Mouse (Mus musculus) Patski (cell line): ENCODE measurements around the gene E2f7. TPM values are rescaled to one million over a fixed set of nuclear protein-coding genes. Genes with fewer than 3 reads are reported as not detected.
A peak's percentile ranks its signal among the peaks of the same experiment; 100 is the strongest.

ENCODE experiments used
- ATAC-seq: fragments of 100-300 bp; one replicate; pipeline ENCODE4 v1.8.0; 2021
- CTCF ChIA-PET: fragments of 350-600 bp; sonication (Branson Sonifier 250); formaldehyde crosslinking; loops from one replicate; lab custom pipeline; 2022; ENCODE audit warnings: inconsistent platforms; lab: Charles Lee
- POLR2A ChIA-PET: fragments of 350-600 bp; sonication (Branson Sonifier 250); formaldehyde crosslinking; loops from one replicate; lab custom pipeline; 2022; ENCODE audit warnings: antibody characterized with exemption, inconsistent platforms; lab: Charles Lee
- DNase-seq: peaks from one replicate; pipeline ENCODE4 v3.0.0-alpha.2; 2011; ENCODE audit warnings: low read depth, low spot score
- H3K27me3 ChIP-seq: fragments of 371-371 bp; one replicate; pipeline ENCODE4 v1.5.1; 2021
- CTCF ChIP-seq: fragments of 100-300 bp; IDR thresholded peaks from one replicate; pipeline ENCODE4 v1.5.1; 2021
- in situ Hi-C: fragments of 300-500 bp; cut with MboI; formaldehyde crosslinking; loops from 3 replicates; pipeline ENCODE4 v1.11.1; 2018; ENCODE audit warnings: low pct_unique_long_range_greater_than_20kb, mixed read lengths
- polyA plus RNA-seq: library from polyadenylated mRNA; unstranded; gene quantifications from one replicate; pipeline ENCODE4 v1.2.3, GENCODE M21; 2021

Gene E2f7
- polyA plus RNA-seq, 1 experiment from 2014 or later: 3.1 TPM

DNA sequence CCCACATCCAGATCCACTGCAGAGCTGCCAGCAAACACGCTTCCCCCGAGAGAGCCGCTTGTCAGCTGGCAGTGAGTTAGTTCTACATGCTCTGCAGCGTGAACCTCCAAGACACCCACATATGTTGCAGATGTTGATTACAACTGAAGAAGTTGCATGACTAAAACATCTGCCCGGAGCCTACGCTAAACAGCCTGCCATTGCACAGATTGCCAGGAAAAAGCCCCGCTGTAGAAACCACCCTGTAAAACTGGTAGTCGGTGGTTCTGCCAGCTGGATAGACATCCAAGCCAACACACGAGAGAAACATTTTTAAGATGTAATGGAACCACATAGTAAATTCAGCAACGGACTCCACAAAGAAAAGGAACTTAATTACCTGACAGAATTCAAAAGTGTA, 24.3 kb downstream of the E2f7 start:
- POLR2A ChIA-PET: no interaction called here
- no peak for TF ChIP-seq CTCF
- no peak for ATAC-seq
- H3K27me3 ChIP-seq: no peaks in the 10 kb centered on the region
- no peak for DNase-seq
- in situ Hi-C loops: no loop called here
- CTCF ChIA-PET: interaction anchor here (1.8 kb wide), 1 partner anchor 9 kb away, joined by 7 read pairs; no protein-coding TSS in a partner anchor

- ATAC-seq (no peak), DNase-seq (no peak)
- H3K27me3 ChIP-seq: no peaks in the 10 kb centered on the region
- in situ Hi-C loops: no loop called here
- POLR2A ChIA-PET: no interaction called here
- no peak for TF ChIP-seq CTCF
- CTCF ChIA-PET: interaction anchor here (3.1 kb wide), 1 partner anchor 13 kb away, joined by 9 read pairs; no protein-coding TSS in a partner anchor
These were observed 28.0 kb downstream of the E2f7 start for GRCm38 (mm10) chr10:110773201-110773600.

GRCm38 (mm10) chr10:110773878-110774277, 28.6 kb downstream of the E2f7 start:
- no peak for TF ChIP-seq CTCF
- CTCF ChIA-PET: interaction anchor here (3.1 kb wide), 1 partner anchor 13 kb away, joined by 9 read pairs; no protein-coding TSS in a partner anchor
- DNase-seq: no peak
- H3K27me3 ChIP-seq: no peaks in the 10 kb centered on the region
- in situ Hi-C loops: no loop called here
- POLR2A ChIA-PET: interaction anchor here (0.6 kb wide), 1 partner anchor 921 kb away, joined by 4 read pairs; no protein-coding TSS in a partner anchor
- ATAC-seq: no peak

- ChIA-PET CTCF (no interaction called here), POLR2A (no interaction called here)
- H3K27me3 ChIP-seq: no peaks in the 10 kb centered on the region
- ATAC-seq (no peak), DNase-seq (no peak)
- TF ChIP-seq CTCF: no peak
- in situ Hi-C loops: loop anchor here (25.0 kb wide), 1 partner anchor 706 kb away; no protein-coding TSS in a partner anchor
These were observed 36.5 kb downstream of the E2f7 start for GRCm38 (mm10) chr10:110781772-110782171.

DNA sequence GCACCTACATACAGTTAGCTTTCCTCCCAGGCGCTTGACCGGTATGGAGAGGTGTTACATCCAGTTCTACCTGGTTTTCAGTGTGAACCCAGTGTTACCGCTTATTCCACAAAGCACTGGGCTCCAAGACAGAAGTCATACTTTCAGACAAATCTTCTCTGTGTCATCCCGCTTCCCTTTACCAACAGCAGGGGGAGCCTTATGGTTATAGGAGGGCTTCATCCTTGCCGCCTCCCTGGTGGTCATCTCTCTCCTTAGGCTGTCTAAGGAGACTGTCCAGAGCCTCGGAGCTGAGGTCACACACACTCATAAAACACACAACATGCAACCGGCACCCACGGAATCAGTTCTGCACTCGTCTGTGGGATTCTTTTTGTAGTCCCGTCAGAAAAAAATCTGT, 37.4 kb downstream of the E2f7 start:
- CTCF ChIA-PET: interaction anchor here (1.4 kb wide), 1 partner anchor 10 kb away, joined by 3 read pairs; no protein-coding TSS in a partner anchor
- DNase-seq (no peak), ATAC-seq (no peak)
- POLR2A ChIA-PET: no interaction called here
- in situ Hi-C loops: loop anchor here (25.0 kb wide), 1 partner anchor 705 kb away; no protein-coding TSS in a partner anchor
- H3K27me3 ChIP-seq: no peaks in the 10 kb centered on the region
- no peak for TF ChIP-seq CTCF

DNA sequence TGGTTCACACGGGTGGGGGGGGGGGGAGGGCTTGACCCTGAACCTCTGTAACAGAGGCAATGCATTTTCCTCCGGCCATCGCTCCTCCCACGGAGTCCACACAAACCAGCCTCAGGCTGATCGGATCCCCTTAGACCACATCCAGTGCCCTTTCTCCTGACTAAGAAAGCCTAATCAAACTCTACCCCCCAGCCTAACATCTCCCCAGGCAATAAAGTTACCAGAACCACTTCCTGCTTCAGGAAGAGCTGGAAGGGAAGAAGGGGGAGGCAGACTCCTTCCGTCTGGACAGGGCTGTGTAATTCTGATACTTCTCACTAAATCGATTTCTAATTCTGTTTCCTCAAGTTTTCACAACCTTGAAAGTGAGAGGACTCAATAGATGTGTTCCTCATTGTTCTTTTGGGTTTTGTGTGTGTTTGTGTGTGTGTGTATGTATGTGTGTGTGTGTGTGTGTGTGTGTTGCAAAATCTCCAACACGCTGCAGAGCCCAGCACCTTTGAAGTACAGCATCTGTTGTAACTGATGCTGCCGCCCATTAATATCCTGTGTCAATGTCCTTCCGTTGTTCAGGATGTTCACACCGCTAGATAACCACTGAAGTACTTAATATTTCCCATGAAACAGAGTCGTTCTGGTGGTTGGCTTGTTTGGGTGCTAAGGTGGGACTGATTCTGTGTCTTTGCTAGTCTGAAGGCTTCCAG, 43.0 kb downstream of the E2f7 start:
- DNase-seq: no peak
- in situ Hi-C loops: loop anchor here (25.0 kb wide), 1 partner anchor 699 kb away; no protein-coding TSS in a partner anchor
- no peaks in the 10 kb centered on the region for H3K27me3 ChIP-seq
- ChIA-PET POLR2A (no interaction called here), CTCF (interaction anchor here (1.2 kb wide), 1 partner anchor 28 kb away, joined by 3 read pairs; no protein-coding TSS in a partner anchor)
- no peak for ATAC-seq
- no peak for TF ChIP-seq CTCF

DNA sequence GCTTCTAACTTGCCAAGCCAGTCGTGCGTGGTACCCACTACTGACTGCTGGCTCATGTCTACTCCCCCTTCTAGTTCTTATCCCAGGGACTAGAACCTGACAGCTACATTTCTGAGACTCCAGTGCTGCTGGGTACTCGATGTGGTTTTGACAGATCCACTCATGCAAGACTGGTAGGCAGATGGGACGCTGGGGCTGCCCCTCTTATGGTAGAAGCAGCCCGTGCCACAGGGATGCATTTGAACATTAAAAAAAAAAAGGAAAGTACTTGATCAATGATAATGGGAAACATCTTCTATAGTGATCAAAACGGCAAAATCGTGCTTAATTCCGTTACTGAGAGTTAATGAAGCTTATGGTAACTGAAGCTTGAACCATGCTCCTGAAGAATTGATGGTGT, 44.4 kb downstream of the E2f7 start:
- TF ChIP-seq CTCF: no peak
- H3K27me3 ChIP-seq: no peaks in the 10 kb centered on the region
- POLR2A ChIA-PET: interaction anchor here (1.0 kb wide), 1 partner anchor 221 kb away, joined by 4 read pairs; no protein-coding TSS in a partner anchor
- DNase-seq: no peak
- CTCF ChIA-PET: interaction anchor here (1.0 kb wide), 1 partner anchor 199 kb away, joined by 3 read pairs; no protein-coding TSS in a partner anchor
- in situ Hi-C loops: loop anchor here (5.0 to 25.0 kb wide), 3 partner anchors 188 to 698 kb away; no protein-coding TSS in a partner anchor
- ATAC-seq: no peak

DNA sequence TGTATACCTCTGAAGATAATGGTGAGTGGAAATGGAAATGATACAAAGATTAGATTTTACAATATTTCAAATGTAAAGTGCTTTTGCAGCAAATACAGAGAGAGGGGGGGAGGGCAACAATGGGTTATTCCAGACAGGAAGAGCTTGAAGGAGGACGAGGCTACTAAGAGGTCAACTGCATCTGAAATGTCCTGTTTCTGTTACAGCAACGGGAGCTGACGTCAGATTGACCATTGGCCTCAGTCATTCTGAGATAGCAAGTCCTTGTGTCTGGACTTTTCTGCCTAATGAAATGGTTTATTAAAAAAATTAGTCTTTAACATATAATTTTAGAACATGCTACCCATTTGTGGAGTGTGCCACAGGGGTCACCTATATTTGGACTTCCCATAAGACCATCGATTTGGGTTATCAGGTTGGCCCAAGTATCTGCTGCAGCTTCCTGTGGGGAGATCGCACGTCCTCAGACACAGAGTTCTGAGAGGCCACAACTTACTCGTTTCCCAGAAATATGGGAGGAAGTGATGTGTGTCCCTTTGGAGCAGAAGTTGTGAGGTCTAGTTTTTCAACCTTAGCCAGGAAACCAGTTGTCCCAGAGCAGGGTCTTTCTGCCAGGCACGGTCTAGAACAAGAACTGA, 48.0 kb downstream of the E2f7 start:
- DNase-seq (no peak), ATAC-seq (no peak)
- TF ChIP-seq CTCF: no peak
- no peaks in the 10 kb centered on the region for H3K27me3 ChIP-seq
- in situ Hi-C loops: loop anchor here (5.0 to 25.0 kb wide), 3 partner anchors 184 to 694 kb away; no protein-coding TSS in a partner anchor
- ChIA-PET CTCF (interaction anchor here (0.9 to 1.5 kb wide), 4 partner anchors 10 to 182 kb away, joined by 3 to 5 read pairs (median 4); no protein-coding TSS in a partner anchor), POLR2A (no interaction called here)

DNA sequence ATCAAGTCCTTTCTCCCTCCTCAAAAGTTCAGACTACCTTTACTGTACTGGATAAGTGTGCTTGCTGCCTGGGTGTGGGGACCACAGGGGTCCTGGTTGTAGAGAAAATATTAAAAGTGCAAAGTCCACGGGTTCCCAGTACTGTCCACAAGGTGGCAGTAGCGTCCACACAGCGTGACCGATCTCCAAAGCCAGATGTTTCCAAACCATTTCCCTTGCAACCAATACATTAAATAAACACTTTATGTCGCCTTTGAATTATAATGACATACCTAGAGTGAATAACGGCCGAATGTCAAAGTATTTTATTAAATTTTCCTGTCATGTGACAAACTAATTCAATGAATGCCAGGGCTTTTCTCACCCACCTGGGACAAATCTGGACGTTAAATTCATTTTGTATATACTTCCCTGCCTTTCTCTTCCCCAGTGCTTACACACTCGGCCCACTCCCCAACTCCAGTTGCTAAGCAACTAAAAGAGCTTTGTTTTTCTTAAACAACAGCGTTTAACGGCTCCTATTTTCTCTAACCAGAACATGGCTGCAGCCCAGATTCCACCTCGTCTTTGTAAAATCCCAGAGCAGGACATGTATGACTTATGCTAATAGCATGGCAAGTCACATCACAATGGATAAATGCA, 49.4 kb downstream of the E2f7 start:
- in situ Hi-C loops: loop anchor here (5.0 to 25.0 kb wide), 3 partner anchors 183 to 693 kb away; no protein-coding TSS in a partner anchor
- no peak for DNase-seq
- ChIA-PET POLR2A (no interaction called here), CTCF (interaction anchor here (0.7 to 1.5 kb wide), 9 partner anchors 11 to 308 kb away, joined by 3 to 5 read pairs (median 4); no protein-coding TSS in a partner anchor)
- no peaks in the 10 kb centered on the region for H3K27me3 ChIP-seq
- peak; percentile 88 for TF ChIP-seq CTCF
- ATAC-seq: peak; percentile 71

DNA sequence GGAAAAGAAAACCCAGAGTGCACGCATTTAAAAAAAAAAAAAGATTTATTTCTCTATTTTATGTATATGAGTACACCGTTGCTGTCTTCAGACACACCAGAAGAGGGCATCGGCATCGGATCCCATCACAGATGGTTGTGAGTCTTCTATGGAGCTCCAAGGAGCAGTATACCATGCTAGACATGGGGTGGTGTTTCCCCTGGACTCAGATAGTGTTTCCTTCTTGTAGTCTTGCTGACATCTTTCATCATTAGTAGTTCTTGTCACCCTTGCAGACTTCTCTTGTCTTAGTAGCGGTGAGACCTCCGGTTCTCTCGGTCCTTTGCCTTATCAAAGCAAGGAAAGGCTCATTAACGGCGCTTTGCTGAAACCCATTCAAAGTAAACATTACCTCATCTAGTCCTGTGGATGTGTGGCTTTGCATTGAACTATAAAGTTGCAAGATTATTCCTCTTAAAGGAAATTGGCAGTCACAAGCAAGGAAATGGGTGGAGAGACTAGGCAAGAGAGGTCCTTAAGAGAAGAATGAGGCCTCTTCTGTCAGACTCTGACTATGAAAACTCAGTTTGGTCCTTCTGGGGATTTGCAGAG, 50.1 kb downstream of the E2f7 start:
- in situ Hi-C loops: loop anchor here (25.0 kb wide), 1 partner anchor 692 kb away; no protein-coding TSS in a partner anchor
- no peak for DNase-seq

More for the DNA sequence above, 50.1 kb downstream of the E2f7 start:
- H3K27me3 ChIP-seq: no peaks in the 10 kb centered on the region
- POLR2A ChIA-PET: no interaction called here
- ATAC-seq: no peak
- TF ChIP-seq CTCF: no peak
- CTCF ChIA-PET: interaction anchor here (0.7 to 1.4 kb wide), 6 partner anchors 11 to 308 kb away, joined by 3 to 4 read pairs (median 4); no protein-coding TSS in a partner anchor
